Mouse (Mus musculus) kidney, embryonic 14.5 days (tissue): ENCODE data around the gene Cldn15. TPM values are rescaled to one million over a fixed set of nuclear protein-coding genes. Genes with fewer than 3 reads are reported as not detected.
A peak's percentile ranks its signal among the peaks of the same experiment; 100 is the strongest.

Experiments used
- ATAC-seq: fragments of 200-750 bp; cut with Nextera tagmentation; 2 replicates; pipeline ENCODE4 v1.8.0; 2017; ENCODE audit warnings: moderate number of reproducible peaks, mild to moderate bottlenecking, moderate TSS enrichment, moderate library complexity; ENCODE audit not compliant: low FRiP score, low TSS enrichment
- H3K27ac ChIP-seq: fragments of 300-500 bp; sonication (generic); 2 replicates; pipeline ENCODE4 v1.5.1; 2014; ENCODE audit warnings: low read depth, mild to moderate bottlenecking, low read length, moderate library complexity, mixed read lengths
- H3K27me3 ChIP-seq: fragments of 300-500 bp; sonication (generic); 2 replicates; pipeline ENCODE4 v1.6.1; 2014; ENCODE audit warnings: mild to moderate bottlenecking, low read length; ENCODE audit not compliant: control insufficient read depth, insufficient read depth
- H3K36me3 ChIP-seq: fragments of 300-500 bp; sonication (generic); 2 replicates; pipeline ENCODE4 v1.6.1; 2014; ENCODE audit warnings: low read length, mixed read lengths; ENCODE audit not compliant: control insufficient read depth, insufficient read depth
- H3K4me1 ChIP-seq: fragments of 300-500 bp; sonication (generic); 2 replicates; pipeline ENCODE4 v1.6.1; 2014; ENCODE audit warnings: low read length, mixed read lengths; ENCODE audit not compliant: control insufficient read depth, insufficient read depth
- H3K4me2 ChIP-seq: fragments of 300-500 bp; sonication (generic); replicated peaks from 2 replicates; pipeline ENCODE4 v1.6.1; 2014; ENCODE audit warnings: low read depth, mild to moderate bottlenecking, low read length
- H3K4me3 ChIP-seq: fragments of 300-500 bp; sonication (generic); 2 replicates; pipeline ENCODE4 v1.5.1; 2014; ENCODE audit warnings: mild to moderate bottlenecking, low read length
- H3K9ac ChIP-seq: fragments of 300-500 bp; sonication (generic); 2 replicates; pipeline ENCODE4 v1.6.1; 2014; ENCODE audit warnings: low read depth, mild to moderate bottlenecking, low read length, moderate library complexity
- H3K9me3 ChIP-seq: fragments of 300-500 bp; sonication (generic); 2 replicates; pipeline ENCODE4 v1.6.1; 2016; ENCODE audit warnings: low read length; ENCODE audit not compliant: control insufficient read depth
- WGBS: fragments of 180-500 bp; shearing (Covaris S2); extraction: QIAGEN DNeasy Blood & Tissue Kit; methylation state at CpG from one replicate; pipeline ENCODE4 v1.1.7; 2014; 5-methylcytosine and 5-hydroxymethylcytosine counted together
- polyA plus RNA-seq: library from polyadenylated mRNA; unstranded; fragments of >200 nt; fragmentation: Nextera tagmentation; extraction: Ambion mirVana; gene quantifications from 2 replicates; pipeline ENCODE4 v1.2.1, GENCODE M21; 2014

The Cldn15 gene
- polyA plus RNA-seq, 1 experiment from 2014 or later: 1.7 TPM

DNA sequence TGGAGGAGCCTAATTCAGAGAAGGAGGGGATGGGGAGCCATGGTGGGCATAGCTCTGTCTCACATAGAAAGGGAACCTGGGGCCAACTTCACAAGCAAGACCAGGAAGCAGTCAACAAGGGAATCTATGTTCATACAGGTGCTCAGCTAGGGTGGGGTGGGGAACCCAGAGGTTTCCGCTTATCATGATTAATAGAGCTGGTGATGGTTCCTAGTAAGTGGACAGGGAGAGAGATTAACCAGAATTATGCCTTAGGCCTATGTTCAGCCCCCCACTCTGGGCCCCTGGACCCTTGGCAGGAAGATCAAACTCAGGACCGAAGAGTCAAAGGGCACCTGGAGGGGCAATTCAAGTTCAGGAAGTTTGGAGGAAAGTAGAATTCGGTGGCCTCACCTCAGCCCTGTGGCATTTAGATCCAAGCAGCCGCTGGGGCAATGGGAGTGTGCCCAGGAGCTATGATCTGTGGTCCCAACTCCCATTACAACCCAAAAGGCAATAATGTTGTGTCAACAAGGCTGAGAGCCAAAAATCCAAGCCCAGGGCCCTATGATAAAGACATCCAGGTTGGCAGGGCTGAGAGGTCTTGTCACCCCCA lies 542 bp downstream of the Cldn15 start:
- H3K27me3 ChIP-seq: no peaks in the 10 kb centered on the region
- H3K9ac ChIP-seq: 0 out of 2 replicates have a peak overlapping the region, but pooled peaks have one; percentile 7
- H3K9me3 ChIP-seq: no peaks in the 10 kb centered on the region
- H3K4me3 ChIP-seq: no peak overlapping the region
- WGBS: 78% methylated on average over 4 of the region's 4 CpGs
- H3K4me1 ChIP-seq: peaks cover 32% of the 10 kb centered on the region
- H3K36me3 ChIP-seq: peaks cover 33% of the 10 kb centered on the region
- H3K4me2 ChIP-seq: no peak overlapping the region
- peak overlapping the region; percentile 90 for H3K27ac ChIP-seq
- ATAC-seq: no peak

DNA sequence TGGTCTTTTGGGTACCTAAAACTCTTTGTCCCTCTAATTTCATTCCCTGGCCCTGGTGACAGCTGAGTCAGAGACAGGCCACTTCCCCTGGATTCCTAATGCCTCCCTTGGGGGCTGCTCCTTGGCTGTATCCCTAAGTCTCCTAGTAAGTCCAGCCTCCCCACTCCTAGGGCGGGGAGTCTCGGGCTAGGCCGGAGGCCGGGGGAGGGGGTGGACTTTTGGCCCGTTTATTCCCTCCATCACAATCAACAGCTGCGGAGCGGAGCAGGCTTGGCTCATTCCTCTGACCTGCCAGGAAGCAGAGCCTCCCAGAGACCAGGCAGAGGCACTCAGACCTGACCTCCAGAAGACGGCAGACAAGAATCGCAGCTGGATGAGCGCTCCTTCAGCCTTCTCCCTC lies 1.2 kb downstream of the Cldn15 start:
- Histone ChIP-seq H3K4me1 (peaks cover 32% of the 10 kb centered on the region), H3K27me3 (no peaks in the 10 kb centered on the region), H3K9ac (no peak overlapping the region), H3K27ac (peak overlapping the region; percentile 90; the same call in 1 of the 2 replicates), H3K9me3 (no peaks in the 10 kb centered on the region), H3K36me3 (peaks cover 33% of the 10 kb centered on the region), H3K4me3 (no peak overlapping the region), H3K4me2 (no peak overlapping the region)
- WGBS: 45% methylated on average over 10 of the region's 10 CpGs
- ATAC-seq: 0 out of 2 replicates have a peak, but pooled peaks have one; percentile 7

DNA sequence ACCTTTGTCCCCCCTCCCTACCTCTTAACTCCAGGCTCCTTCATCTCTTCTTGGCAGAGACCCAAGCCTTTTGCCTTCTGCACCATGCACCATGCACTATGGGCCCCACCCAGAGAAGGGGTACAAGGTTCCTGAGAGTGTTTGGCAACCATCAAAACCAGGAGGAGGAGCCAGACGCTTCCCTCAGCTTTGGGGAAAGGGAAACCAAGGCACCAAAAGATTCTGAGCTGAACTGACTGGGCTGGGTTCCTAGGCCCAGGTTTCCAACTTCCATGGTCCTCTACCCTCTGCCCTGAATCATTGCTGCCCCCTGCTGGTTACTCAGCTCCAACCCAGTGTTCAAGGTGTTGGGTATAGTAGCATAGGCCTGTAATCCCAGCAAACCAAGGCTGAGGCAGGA lies 4.3 kb downstream of the Cldn15 start:
- Histone ChIP-seq H3K27ac (no peak overlapping the region), H3K27me3 (no peaks in the 10 kb centered on the region), H3K4me2 (no peak overlapping the region), H3K36me3 (peaks cover 5% of the 10 kb centered on the region), H3K9ac (no peak overlapping the region), H3K9me3 (no peaks in the 10 kb centered on the region), H3K4me1 (peaks cover 19% of the 10 kb centered on the region), H3K4me3 (no peak overlapping the region)
- no peak for ATAC-seq
- 47% methylated on average over 1 of the region's 1 CpGs for whole genome bisulfite sequencing

DNA sequence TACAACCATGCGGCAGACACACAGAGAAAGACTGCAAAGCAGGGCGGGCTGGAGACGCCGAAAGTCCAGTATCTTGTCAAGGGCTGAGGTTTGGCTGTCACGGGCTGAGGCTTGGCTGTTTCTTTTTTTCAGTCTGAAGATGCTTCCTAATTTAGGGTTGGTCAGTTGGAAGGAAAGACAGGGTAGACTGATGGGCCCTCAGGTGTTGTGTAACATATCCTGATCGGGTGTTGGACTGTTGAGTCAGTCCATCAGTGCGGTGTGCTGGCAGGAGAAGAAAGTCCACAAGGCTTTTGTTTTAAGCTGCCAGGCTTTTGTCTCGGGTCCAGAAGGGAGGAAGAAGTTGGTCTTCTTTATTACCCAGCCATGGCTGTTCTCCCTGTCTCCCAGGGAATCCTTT lies 7.3 kb downstream of the Cldn15 start:
- H3K27me3 ChIP-seq: no peaks in the 10 kb centered on the region
- no peak overlapping the region for H3K4me2 ChIP-seq
- no peaks in the 10 kb centered on the region for H3K36me3 ChIP-seq
- no peak overlapping the region for H3K27ac ChIP-seq
- ATAC-seq: no peak
- no peak overlapping the region for H3K9ac ChIP-seq
- WGBS: 76% methylated on average over 8 of the region's 8 CpGs
- H3K4me3 ChIP-seq: no peak overlapping the region
- H3K9me3 ChIP-seq: no peaks in the 10 kb centered on the region
- no peaks in the 10 kb centered on the region for H3K4me1 ChIP-seq

DNA sequence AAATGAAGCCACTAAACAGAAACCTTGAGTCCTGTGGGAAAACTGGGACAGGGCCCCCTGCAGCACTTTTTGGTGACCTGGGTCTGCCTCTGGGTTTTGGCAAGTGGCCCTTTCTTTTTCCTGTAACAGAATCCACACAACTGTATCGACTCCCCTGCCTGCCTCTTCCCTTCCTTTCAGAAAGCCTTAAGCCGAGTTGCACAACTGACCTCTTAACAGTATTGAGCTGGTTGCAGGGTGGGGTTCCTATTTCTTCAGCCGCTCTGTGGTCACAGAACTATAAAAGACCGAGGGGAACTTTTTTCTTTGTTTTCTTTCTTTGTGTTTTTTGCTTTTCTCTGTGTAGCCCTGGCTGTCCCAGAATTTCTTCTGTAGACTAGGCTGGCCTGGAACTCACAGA lies 11.4 kb downstream of the Cldn15 start:
- WGBS: 61% methylated on average over 4 of the region's 4 CpGs
- ATAC-seq: no peak

DNA sequence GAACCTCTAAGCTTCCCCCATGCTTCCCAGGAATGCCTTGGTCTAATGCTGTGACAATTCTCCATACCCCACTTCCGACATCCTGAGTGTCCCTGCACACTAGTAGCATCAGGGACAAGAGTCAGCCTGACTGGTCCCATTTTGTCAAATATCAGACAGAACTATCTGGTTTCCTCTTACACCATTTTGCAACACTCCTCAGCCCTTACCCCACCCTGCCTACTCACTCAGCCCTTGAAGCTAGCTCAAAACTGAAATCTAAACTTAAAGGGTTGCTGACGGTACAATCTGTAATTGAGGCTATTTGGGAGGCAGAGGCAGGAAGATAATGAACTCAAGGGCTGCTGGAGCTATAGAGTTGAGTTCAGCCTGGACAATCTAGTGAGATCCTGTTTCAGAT lies 13.3 kb downstream of the Cldn15 start:
- no peak for ATAC-seq
- Histone ChIP-seq H3K4me1 (no peaks in the 10 kb centered on the region), H3K9ac (no peak overlapping the region), H3K4me2 (no peak overlapping the region), H3K27ac (no peak overlapping the region), H3K4me3 (no peak overlapping the region), H3K9me3 (no peaks in the 10 kb centered on the region), H3K27me3 (no peaks in the 10 kb centered on the region), H3K36me3 (peaks cover 24% of the 10 kb centered on the region; the same call in 1 of the 2 replicates)
- WGBS: 76% methylated on average over 2 of the region's 2 CpGs

More for the DNA sequence above, 11.4 kb downstream of the Cldn15 start:
- H3K27me3 ChIP-seq: no peaks in the 10 kb centered on the region
- H3K4me3 ChIP-seq: no peak overlapping the region
- no peak overlapping the region for H3K9ac ChIP-seq
- no peaks in the 10 kb centered on the region for H3K9me3 ChIP-seq
- H3K4me2 ChIP-seq: no peak overlapping the region
- H3K36me3 ChIP-seq: peaks cover 15% of the 10 kb centered on the region; the same call in 1 of the 2 replicates
- H3K4me1 ChIP-seq: no peaks in the 10 kb centered on the region
- H3K27ac ChIP-seq: no peak overlapping the region

DNA sequence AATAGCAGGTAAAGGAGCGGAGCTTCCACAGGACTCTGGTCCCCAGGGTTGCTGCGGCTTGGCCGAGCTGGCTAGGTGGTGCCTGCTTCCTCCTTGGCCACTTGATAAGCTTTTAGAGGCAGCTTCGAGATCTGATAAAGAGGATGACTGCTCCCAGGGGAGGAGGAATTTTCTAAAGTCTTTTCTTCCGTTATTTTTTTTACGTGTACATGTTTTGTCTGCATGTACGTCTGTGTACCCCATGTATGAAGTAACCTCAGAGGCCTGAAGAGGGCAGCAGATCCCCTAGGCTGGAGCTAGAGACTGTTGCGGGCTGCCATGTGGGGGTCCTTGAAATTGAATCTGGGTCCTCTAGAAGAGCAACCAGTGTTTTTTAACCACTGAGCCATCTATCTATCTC lies 14.6 kb downstream of the Cldn15 start:
- H3K4me1 ChIP-seq: peaks cover 1% of the 10 kb centered on the region; the same call in 1 of the 2 replicates
- H3K9ac ChIP-seq: no peak overlapping the region
- no peaks in the 10 kb centered on the region for H3K9me3 ChIP-seq
- ATAC-seq: no peak
- H3K36me3 ChIP-seq: peaks cover 24% of the 10 kb centered on the region; the same call in 1 of the 2 replicates
- no peak overlapping the region for H3K27ac ChIP-seq
- H3K4me3 ChIP-seq: no peak overlapping the region
- H3K4me2 ChIP-seq: no peak overlapping the region
- 88% methylated on average over 8 of the region's 8 CpGs for WGBS
- no peaks in the 10 kb centered on the region for H3K27me3 ChIP-seq

DNA sequence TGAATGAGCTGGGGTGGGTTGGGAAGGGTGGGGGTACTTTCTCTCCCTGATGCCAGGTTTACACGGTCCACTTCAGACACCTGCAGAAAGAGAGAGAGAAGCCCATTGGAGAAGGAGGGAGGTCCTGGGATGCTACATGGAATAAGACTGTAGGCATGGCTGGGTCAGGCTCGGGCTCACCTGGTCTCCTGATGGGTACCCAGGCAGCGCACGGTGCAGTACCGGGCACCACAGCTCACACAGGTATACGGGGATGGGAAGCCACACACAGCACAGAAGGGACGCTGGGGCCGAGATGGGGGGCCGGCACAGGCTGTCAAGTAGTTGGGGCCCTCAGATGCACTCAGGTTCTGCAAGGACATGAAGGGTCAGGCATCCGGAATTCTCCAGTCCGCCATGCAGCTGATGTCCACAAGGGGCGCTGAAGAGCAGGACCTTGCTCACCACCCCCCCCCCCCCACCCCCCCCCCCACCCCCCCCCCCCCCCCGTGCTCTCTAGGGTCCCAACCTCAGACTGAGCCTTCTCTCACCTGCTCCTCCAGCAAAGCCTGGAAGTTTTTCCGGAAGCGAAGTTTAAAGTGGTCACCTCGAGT lies 16.0 kb downstream of the Cldn15 start:
- WGBS: 48% methylated on average over 15 of the region's 16 CpGs
- Histone ChIP-seq H3K36me3 (peaks cover 24% of the 10 kb centered on the region; the same call in 1 of the 2 replicates), H3K4me1 (peaks cover 5% of the 10 kb centered on the region; the same call in 1 of the 2 replicates)

DNA sequence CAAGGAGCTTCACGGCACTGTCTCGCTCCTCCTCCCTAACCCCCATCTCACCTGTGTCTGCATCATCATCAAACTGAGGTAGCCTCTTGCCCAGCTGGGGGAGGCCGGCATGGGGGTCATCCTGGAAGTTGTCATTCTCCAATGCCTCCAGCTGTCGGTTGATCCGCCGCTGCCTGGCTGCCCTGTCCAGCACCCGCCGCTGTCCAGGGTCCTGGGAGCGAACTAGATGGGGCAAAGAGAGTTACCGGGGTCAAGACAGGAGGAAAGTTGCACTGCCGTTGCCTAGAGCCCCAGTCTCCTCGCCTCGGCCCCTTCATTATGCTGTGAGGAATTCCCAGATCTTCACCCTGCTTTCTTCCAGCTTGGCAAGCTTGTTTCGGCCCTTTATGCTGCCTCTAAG lies 18.4 kb downstream of the Cldn15 start:
- no peak for ATAC-seq
- H3K4me3 ChIP-seq: no peak overlapping the region
- H3K27ac ChIP-seq: no peak overlapping the region
- 49% methylated on average over 14 of the region's 14 CpGs for WGBS
- peaks cover 34% of the 10 kb centered on the region; the same call in 1 of the 2 replicates for H3K36me3 ChIP-seq
- no peaks in the 10 kb centered on the region for H3K27me3 ChIP-seq
- no peak overlapping the region for H3K4me2 ChIP-seq
- H3K9me3 ChIP-seq: no peaks in the 10 kb centered on the region
- peaks cover 12% of the 10 kb centered on the region; the same call in 1 of the 2 replicates for H3K4me1 ChIP-seq
- no peak overlapping the region for H3K9ac ChIP-seq

More for the DNA sequence above, 16.0 kb downstream of the Cldn15 start:
- H3K9me3 ChIP-seq: no peaks in the 10 kb centered on the region
- no peaks in the 10 kb centered on the region for H3K27me3 ChIP-seq
- H3K4me2 ChIP-seq: no peak overlapping the region
- H3K4me3 ChIP-seq: no peak overlapping the region
- no peak overlapping the region for H3K27ac ChIP-seq
- no peak overlapping the region for H3K9ac ChIP-seq
- no peak for ATAC-seq
